Mouse (Mus musculus) forebrain, embryonic 14.5 days (tissue): ENCODE data around the gene Poldip3. TPM values are rescaled to one million over a fixed set of nuclear protein-coding genes. Genes with fewer than 3 reads are reported as not detected.

Experiments used
- ATAC-seq: fragments of 200-750 bp; cut with Nextera tagmentation; 2 replicates; pipeline ENCODE4 v1.8.0; 2017; ENCODE audit warnings: mild to moderate bottlenecking, moderate library complexity
- DNase-seq: peaks from one replicate; pipeline ENCODE4 v3.0.0-alpha.2; 2015; ENCODE audit warnings: low spot score
- H3K27ac ChIP-seq: fragments of 300-500 bp; sonication (generic); 2 replicates; pipeline ENCODE4 v1.5.1; 2014; ENCODE audit warnings: low read depth, mild to moderate bottlenecking, control low read depth, low read length, moderate library complexity
- H3K27me3 ChIP-seq: fragments of 300-500 bp; sonication (generic); replicated peaks from 2 replicates; pipeline ENCODE4 v1.6.1; 2014; ENCODE audit warnings: low read length, control low read depth, mixed read lengths; ENCODE audit not compliant: control insufficient read depth, insufficient read depth
- H3K36me3 ChIP-seq: fragments of 300-500 bp; sonication (generic); 2 replicates; pipeline ENCODE4 v1.6.1; 2014; ENCODE audit warnings: low read length, control low read depth; ENCODE audit not compliant: control insufficient read depth, insufficient read depth
- H3K4me1 ChIP-seq: fragments of 300-500 bp; sonication (generic); 2 replicates; pipeline ENCODE4 v1.6.1; 2014; ENCODE audit warnings: antibody characterized with exemption, low read length, control low read depth; ENCODE audit not compliant: control insufficient read depth, insufficient read depth
- H3K4me2 ChIP-seq: fragments of 300-500 bp; sonication (generic); 2 replicates; pipeline ENCODE4 v1.6.1; 2014; ENCODE audit warnings: mild to moderate bottlenecking, control low read depth, low read length
- H3K4me3 ChIP-seq: fragments of 300-500 bp; sonication (generic); 2 replicates; pipeline ENCODE4 v1.5.1; 2014; ENCODE audit warnings: low read depth, low read length, control low read depth
- H3K9ac ChIP-seq: fragments of 300-500 bp; sonication (generic); 2 replicates; pipeline ENCODE4 v1.6.1; 2014; ENCODE audit warnings: mild to moderate bottlenecking, low read length, control low read depth, moderate library complexity
- H3K9me3 ChIP-seq: fragments of 300-500 bp; sonication (generic); replicated peaks from 2 replicates; pipeline ENCODE4 v1.6.1; 2016; ENCODE audit warnings: low read length, control low read depth, mixed read lengths; ENCODE audit not compliant: control insufficient read depth
- WGBS: fragments of 180-500 bp; shearing (Covaris S2); extraction: QIAGEN DNeasy Blood & Tissue Kit; methylation state at CpG from one replicate; pipeline ENCODE4 v1.1.7; 2014; 5-methylcytosine and 5-hydroxymethylcytosine counted together
- polyA plus RNA-seq: library from polyadenylated mRNA; unstranded; fragments of >200 nt; fragmentation: Nextera tagmentation; extraction: Ambion mirVana; gene quantifications from 2 replicates; pipeline ENCODE4 v1.2.1, GENCODE M21; 2014

The Poldip3 gene
- polyA plus RNA-seq, 1 experiment from 2014 or later, result 158 TPM

DNA sequence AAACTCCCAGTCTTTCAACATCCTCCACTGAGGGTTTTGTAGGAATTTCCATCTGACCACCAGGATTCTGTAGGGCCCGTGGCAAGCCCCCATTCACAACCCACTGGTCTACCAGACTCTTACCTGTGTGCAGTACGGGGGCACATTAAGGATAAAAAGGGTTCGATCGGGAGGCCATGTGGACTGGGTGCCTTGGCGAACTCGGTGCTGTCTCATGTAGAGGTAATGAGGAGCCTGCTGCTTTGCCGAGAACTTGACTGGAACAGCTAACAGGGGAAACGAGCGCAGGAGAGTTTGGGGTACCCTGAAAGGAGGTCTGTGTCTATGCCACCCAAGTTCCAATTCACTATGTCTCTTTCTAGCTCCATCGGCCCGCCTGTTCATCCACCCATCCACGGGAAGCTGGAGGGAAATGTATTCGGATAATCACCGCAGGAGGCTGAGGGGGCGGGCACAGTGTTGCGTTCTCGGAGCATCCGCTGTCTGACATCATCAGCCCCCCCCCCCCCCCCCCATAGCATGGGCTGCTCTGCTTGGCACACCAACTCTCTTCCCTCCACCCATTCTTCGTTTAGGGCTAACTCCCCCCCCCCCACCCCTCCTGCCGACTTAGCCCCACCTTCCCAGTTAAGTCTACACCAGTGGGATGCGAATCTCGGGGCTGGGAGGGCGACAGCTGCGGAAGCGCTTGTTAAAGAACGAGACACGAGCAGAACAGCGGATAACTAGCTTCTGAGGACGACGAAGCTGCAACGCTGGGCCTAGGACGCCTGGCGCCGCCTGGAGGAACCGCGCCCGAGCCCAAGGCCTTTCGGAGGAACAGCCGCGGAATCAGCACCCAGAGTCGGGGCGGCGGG is 27.2 kb downstream of the Poldip3 start:
- Histone ChIP-seq H3K36me3 (peaks cover 45% of the 10 kb centered on the region), H3K4me2 (peak overlapping the region; percentile 78), H3K9ac (peak overlapping the region; percentile 71), H3K27ac (peak overlapping the region; percentile 77), H3K27me3 (no peaks in the 10 kb centered on the region), H3K4me3 (peak overlapping the region; percentile 80), H3K9me3 (no peaks in the 10 kb centered on the region), H3K4me1 (peaks cover 3% of the 10 kb centered on the region; the same call in 1 of the 2 replicates)
- ATAC-seq (peak; percentile 62), DNase-seq (peak; percentile 77)
- 3% methylated on average over 40 of the region's 43 CpGs for WGBS

DNA sequence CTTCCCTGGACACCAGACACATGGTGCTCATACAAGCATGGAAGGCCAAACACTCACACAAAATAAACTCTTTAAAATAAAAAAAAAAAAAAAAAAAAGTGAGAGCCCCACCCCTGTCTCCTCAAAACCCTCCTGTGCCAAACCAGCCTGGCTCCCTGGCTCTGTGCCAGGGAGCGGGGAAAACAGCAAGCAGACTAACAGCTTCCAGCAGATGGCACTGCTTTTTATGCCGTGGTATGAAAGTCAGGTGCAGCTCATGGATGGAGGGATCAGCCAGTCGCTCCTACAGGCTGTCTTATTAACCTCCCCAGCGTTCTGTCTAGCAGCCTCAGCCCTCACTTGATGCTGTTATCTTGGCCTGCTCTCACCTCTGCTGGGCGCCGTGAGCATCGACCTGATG is 30.8 kb downstream of the Poldip3 start:
- Histone ChIP-seq H3K27ac (0 out of 2 replicates have a peak overlapping the region, but pooled peaks have one; percentile 27), H3K9ac (peak overlapping the region; percentile 7; the same call in 1 of the 2 replicates), H3K4me1 (peaks cover 3% of the 10 kb centered on the region; the same call in 1 of the 2 replicates), H3K4me2 (no peak overlapping the region), H3K36me3 (peaks cover 44% of the 10 kb centered on the region), H3K27me3 (no peaks in the 10 kb centered on the region), H3K9me3 (no peaks in the 10 kb centered on the region), H3K4me3 (no peak overlapping the region)
- WGBS, result 54% methylated on average over 7 of the region's 7 CpGs
- no peak for ATAC-seq
- peak; percentile 92 for DNase-seq

DNA sequence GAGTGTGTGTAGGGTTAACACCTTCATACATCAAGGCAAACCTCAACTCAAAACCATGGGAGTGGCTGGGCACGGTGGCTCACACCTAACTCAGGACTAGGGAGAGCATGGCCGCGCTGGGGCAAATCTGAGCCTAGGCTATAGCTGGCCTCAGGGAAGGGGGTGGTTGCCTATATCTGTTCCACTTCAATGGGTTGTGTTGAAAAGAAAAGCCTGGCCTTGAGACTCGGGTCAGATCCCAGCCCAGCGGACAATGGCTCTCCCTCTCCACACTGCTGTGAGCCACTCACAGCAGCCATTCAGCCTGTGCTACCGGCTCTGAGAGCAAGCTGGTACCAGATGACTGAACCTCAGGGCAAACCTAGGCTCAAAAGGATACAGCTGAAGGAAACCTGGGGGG is 34.1 kb downstream of the Poldip3 start:
- Histone ChIP-seq H3K36me3 (peaks cover 42% of the 10 kb centered on the region), H3K9me3 (no peaks in the 10 kb centered on the region), H3K4me3 (no peak overlapping the region), H3K27ac (no peak overlapping the region), H3K4me1 (peaks cover 5% of the 10 kb centered on the region; the same call in 1 of the 2 replicates), H3K9ac (no peak overlapping the region), H3K4me2 (no peak overlapping the region), H3K27me3 (no peaks in the 10 kb centered on the region)
- ATAC-seq, result no peak
- no peak for DNase-seq
- WGBS, result 43% methylated on average over 6 of the region's 6 CpGs

DNA sequence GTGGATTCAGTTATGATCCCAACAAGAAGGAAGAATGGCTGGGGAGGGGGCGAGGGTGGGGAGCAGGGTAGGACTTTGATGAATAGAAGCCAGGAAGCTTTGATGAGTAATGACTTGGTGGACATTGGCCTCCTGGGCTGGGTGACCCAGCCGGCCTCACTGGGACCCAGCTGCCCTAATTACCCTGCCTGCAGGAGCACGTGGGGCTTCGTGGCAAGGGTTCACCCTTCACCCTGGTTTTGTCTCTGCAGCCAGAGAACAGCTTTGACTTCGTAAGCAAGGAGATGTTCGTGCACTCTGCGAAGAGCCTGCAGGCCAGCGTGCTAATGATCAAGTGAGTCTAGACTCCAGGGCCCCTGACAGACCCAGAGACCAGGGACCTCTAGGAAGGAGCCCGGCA is 35.1 kb downstream of the Poldip3 start:
- H3K27ac ChIP-seq, result no peak overlapping the region
- H3K9me3 ChIP-seq, result no peaks in the 10 kb centered on the region
- DNase-seq (no peak), ATAC-seq (no peak)
- no peaks in the 10 kb centered on the region for H3K27me3 ChIP-seq
- WGBS, result 75% methylated on average over 9 of the region's 9 CpGs
- no peak overlapping the region for H3K9ac ChIP-seq
- peaks cover 36% of the 10 kb centered on the region for H3K36me3 ChIP-seq
- no peak overlapping the region for H3K4me2 ChIP-seq
- H3K4me3 ChIP-seq, result no peak overlapping the region
- H3K4me1 ChIP-seq, result peaks cover 5% of the 10 kb centered on the region; the same call in 1 of the 2 replicates

DNA sequence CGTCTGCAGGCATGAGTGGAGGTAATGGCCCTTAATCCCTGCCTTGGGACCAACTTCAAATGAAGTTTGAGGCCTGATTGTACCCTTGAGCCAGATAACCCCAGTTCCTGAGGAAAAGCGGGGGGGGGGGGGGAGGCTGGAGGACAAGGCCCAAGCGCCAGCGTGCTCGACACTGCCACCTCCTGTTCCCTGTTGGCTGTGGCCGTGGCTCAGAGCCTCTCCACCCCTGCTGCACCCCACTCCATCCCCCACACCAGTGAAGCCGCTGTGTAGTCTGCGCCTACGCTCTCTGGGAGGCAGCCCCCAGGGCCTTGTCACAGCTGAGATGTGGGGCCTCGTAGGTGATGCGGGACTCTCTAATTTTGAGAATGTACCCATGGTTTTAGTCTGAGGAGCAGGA is 36.3 kb downstream of the Poldip3 start:
- Histone ChIP-seq H3K9ac (no peak overlapping the region), H3K4me2 (no peak overlapping the region), H3K27me3 (no peaks in the 10 kb centered on the region), H3K27ac (no peak overlapping the region), H3K4me3 (no peak overlapping the region), H3K36me3 (peaks cover 26% of the 10 kb centered on the region), H3K4me1 (peaks cover 5% of the 10 kb centered on the region; the same call in 1 of the 2 replicates), H3K9me3 (no peaks in the 10 kb centered on the region)
- ATAC-seq (peak; percentile 68), DNase-seq (peak; percentile 67)
- WGBS, result 8% methylated on average over 10 of the region's 11 CpGs

DNA sequence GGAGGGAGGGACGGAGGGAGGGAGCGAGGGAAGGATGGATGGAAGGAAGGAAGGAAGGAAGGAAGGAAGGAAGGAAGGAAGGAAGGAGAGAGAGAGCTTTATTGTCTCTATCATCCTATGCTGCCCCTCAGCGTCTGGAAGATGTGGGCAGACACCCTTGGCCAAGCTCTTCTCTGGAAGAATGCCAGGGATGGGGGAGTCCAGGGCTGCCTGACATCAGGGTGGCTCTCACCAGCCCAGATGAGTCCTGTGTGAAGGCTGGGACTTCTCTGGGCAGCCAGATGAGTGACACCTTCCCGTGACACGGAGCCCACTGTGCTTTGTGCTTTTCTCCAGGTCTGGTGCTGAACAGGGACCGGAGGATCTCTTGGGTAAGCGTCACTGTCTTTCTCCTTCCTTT is 37.3 kb downstream of the Poldip3 start:
- ATAC-seq (no peak), DNase-seq (no peak)
- 85% methylated on average over 7 of the region's 7 CpGs for WGBS
- no peak overlapping the region for H3K9ac ChIP-seq
- H3K9me3 ChIP-seq, result no peaks in the 10 kb centered on the region
- peaks cover 16% of the 10 kb centered on the region for H3K36me3 ChIP-seq
- H3K4me2 ChIP-seq, result no peak overlapping the region
- no peak overlapping the region for H3K27ac ChIP-seq
- no peak overlapping the region for H3K4me3 ChIP-seq
- no peaks in the 10 kb centered on the region for H3K27me3 ChIP-seq
- peaks cover 5% of the 10 kb centered on the region; the same call in 1 of the 2 replicates for H3K4me1 ChIP-seq

DNA sequence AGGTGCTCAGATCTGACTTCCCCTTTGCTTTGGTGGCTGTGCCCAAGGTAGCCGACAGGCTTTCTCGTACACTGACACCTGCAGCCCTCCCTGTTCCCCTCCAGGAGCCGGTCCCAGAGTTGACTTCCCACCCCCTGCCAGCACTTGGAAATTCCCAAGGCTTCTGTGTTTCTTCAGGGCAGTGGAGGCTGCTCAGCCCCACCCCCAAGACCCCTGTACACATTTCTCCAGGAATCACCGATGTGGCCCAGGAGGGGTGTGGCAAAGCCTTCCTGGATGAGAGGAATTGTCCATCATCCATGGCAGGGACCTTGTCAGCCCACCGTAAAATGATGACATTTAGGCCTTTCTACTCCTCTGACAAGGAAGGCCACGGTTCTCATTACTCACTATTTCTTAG is 37.9 kb downstream of the Poldip3 start:
- Histone ChIP-seq H3K4me1 (peaks cover 5% of the 10 kb centered on the region; the same call in 1 of the 2 replicates), H3K27me3 (no peaks in the 10 kb centered on the region), H3K27ac (no peak overlapping the region), H3K9ac (no peak overlapping the region), H3K4me3 (no peak overlapping the region), H3K36me3 (peaks cover 10% of the 10 kb centered on the region), H3K4me2 (no peak overlapping the region), H3K9me3 (no peaks in the 10 kb centered on the region)
- ATAC-seq, result no peak
- DNase-seq, result no peak
- WGBS, result 65% methylated on average over 6 of the region's 6 CpGs

DNA sequence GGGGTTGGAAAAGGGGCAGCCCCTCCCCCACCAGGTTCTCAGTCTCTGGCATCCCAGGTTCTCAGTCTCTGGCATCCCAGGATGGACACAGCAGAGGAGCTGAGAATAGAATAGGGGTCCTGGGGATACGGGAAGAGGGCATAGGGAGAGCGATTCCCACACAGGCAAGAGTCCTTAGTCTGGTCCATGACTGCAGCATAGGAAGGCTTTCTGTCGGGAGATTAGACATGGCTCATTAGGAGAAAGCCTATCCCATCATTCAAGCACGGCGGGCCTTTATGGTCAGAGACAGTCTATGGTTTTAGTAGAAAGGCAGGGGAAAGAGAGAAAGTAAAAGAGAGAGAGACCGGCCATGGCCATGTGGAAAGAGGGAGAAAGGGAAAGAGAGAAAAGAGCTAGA is 41.4 kb downstream of the Poldip3 start:
- Histone ChIP-seq H3K36me3 (no peaks in the 10 kb centered on the region), H3K4me1 (peaks cover 1% of the 10 kb centered on the region; the same call in 1 of the 2 replicates), H3K9ac (no peak overlapping the region), H3K9me3 (no peaks in the 10 kb centered on the region), H3K4me3 (no peak overlapping the region), H3K4me2 (no peak overlapping the region), H3K27ac (no peak overlapping the region), H3K27me3 (no peaks in the 10 kb centered on the region)
- DNase-seq, result no peak
- no peak for ATAC-seq
- WGBS, result 34% methylated on average over 6 of the region's 6 CpGs

DNA sequence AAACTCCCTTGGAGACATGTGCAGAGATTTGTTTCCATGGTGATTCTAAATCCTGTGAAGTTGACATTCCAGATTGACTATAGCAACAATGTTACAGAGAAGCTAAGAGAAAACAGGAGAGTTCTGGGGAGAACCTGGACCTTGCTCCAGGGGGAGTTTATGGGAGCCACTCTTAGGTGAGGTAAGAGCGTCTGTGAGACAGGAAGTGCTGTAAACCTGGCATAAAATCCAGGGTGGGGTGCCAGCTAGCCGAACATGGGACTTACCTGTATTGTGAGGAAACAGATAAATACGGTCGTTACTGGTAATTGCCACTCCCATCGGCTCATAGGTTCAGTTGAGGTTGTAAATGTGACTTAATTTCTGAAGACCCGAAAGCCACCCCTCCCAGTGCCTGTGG is 42.8 kb downstream of the Poldip3 start:
- no peak overlapping the region for H3K9ac ChIP-seq
- H3K27ac ChIP-seq, result no peak overlapping the region
- H3K9me3 ChIP-seq, result no peaks in the 10 kb centered on the region
- WGBS, result 78% methylated on average over 6 of the region's 6 CpGs
- DNase-seq, result no peak
- H3K36me3 ChIP-seq, result no peaks in the 10 kb centered on the region
- H3K4me2 ChIP-seq, result no peak overlapping the region
- no peak for ATAC-seq
- no peak overlapping the region for H3K4me3 ChIP-seq
- H3K4me1 ChIP-seq, result no peaks in the 10 kb centered on the region
- H3K27me3 ChIP-seq, result no peaks in the 10 kb centered on the region
